Mouse (Mus musculus) limb, embryonic 12.5 days (tissue): Measurements from ENCODE around the gene Retsat. TPM values are rescaled to one million over a fixed set of nuclear protein-coding genes. Genes with fewer than 3 reads are reported as not detected.
A peak's percentile ranks its signal among the peaks of the same experiment; 100 is the strongest.

Experiments
- ATAC-seq: fragments of 200-750 bp; cut with Nextera tagmentation; 2 replicates; pipeline ENCODE4 v1.8.0; 2017; ENCODE audit warnings: low read depth, moderate TSS enrichment; ENCODE audit not compliant: insufficient number of reproducible peaks, insufficient read depth, low FRiP score, low TSS enrichment
- H3K27ac ChIP-seq: fragments of 300-500 bp; sonication (generic); 2 replicates; pipeline ENCODE4 v1.5.1; 2016; ENCODE audit warnings: mild to moderate bottlenecking, moderate library complexity
- H3K27me3 ChIP-seq: fragments of 300-500 bp; sonication (generic); 2 replicates; pipeline ENCODE4 v1.6.1; 2016; ENCODE audit warnings: mild to moderate bottlenecking, moderate library complexity
- H3K36me3 ChIP-seq: fragments of 300-500 bp; sonication (generic); 2 replicates; pipeline ENCODE4 v1.6.1; 2016; ENCODE audit warnings: mild to moderate bottlenecking, moderate library complexity
- H3K4me1 ChIP-seq: fragments of 300-500 bp; sonication (generic); replicated peaks from 2 replicates; pipeline ENCODE4 v1.6.1; 2016
- H3K4me2 ChIP-seq: fragments of 300-500 bp; sonication (generic); 2 replicates; pipeline ENCODE4 v1.6.1; 2016; ENCODE audit warnings: mild to moderate bottlenecking, moderate library complexity
- H3K4me3 ChIP-seq: fragments of 300-500 bp; sonication (generic); replicated peaks from 2 replicates; pipeline ENCODE4 v1.5.1; 2016; ENCODE audit warnings: mild to moderate bottlenecking
- H3K9ac ChIP-seq: fragments of 300-500 bp; sonication (generic); replicated peaks from 2 replicates; pipeline ENCODE4 v1.6.1; 2016; ENCODE audit warnings: mild to moderate bottlenecking, moderate library complexity
- H3K9me3 ChIP-seq: fragments of 300-500 bp; sonication (generic); 2 replicates; pipeline ENCODE4 v1.6.1; 2016; ENCODE audit warnings: mild to moderate bottlenecking, moderate library complexity
- WGBS: fragments of 180-500 bp; shearing (Covaris S2); methylation state at CpG from one replicate; pipeline ENCODE4 v1.1.7; 2016; 5-methylcytosine and 5-hydroxymethylcytosine counted together
- polyA plus RNA-seq: library from polyadenylated mRNA; unstranded; fragments of >200 nt; fragmentation: Nextera tagmentation; extraction: Ambion mirVana; gene quantifications from 2 replicates; pipeline ENCODE4 v1.2.1, GENCODE M21; 2016

Gene Retsat
- polyA plus RNA-seq, 1 experiment from 2014 or later, result 10.8 TPM

DNA sequence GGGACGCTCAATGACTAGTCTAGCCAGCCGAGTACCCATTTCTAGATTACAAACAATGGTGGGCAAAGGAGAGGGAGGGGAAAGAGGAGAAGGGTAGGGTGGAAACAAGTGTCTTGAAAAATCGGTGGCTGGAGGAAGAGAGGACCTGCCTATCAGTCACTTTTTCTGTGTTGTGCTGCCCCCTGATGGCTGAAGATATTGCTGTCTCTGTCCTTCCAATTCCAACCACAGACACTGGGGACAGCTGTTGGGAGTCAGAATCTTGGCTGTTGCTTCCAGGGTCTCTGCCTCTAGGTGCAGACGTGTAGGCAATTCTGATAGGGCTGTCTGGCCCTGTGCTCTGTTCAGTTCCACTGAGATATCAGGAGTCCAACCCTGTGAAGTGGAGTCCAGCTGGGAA is 32.2 kb upstream of the Retsat start:
- Histone ChIP-seq H3K27ac (no peak overlapping the region), H3K4me2 (no peak overlapping the region), H3K4me1 (peaks cover 15% of the 10 kb centered on the region), H3K36me3 (peaks cover 15% of the 10 kb centered on the region; the same call in 1 of the 2 replicates), H3K9ac (no peak overlapping the region), H3K9me3 (no peaks in the 10 kb centered on the region), H3K27me3 (no peaks in the 10 kb centered on the region; the same call in 1 of the 2 replicates), H3K4me3 (no peak overlapping the region)
- ATAC-seq, result peak; percentile 61
- 5% methylated on average over 4 of the region's 4 CpGs for WGBS

DNA sequence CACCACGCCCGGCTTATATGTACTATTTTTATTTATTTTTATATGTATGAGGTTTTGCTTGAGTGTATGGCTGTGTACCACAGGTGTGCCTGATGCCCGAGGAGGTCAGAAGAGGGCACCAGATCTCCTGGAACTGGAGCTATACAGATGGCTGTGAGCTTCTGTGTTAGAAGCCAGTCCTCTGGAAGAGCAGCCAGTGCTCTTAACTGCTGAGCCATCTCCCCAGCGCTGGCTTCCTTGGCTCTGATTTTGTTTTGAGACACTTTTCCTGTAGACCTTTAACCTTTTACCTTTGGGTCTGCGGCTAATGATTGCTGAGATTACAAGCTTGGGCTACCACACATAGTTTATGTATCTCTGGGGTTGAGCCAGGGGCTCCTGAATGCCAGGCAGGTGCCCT is 30.8 kb upstream of the Retsat start:
- Histone ChIP-seq H3K27me3 (no peaks in the 10 kb centered on the region; the same call in 1 of the 2 replicates), H3K9ac (no peak overlapping the region), H3K4me1 (peaks cover 14% of the 10 kb centered on the region), H3K9me3 (no peaks in the 10 kb centered on the region), H3K36me3 (peaks cover 15% of the 10 kb centered on the region; the same call in 1 of the 2 replicates), H3K27ac (no peak overlapping the region), H3K4me2 (no peak overlapping the region), H3K4me3 (no peak overlapping the region)
- WGBS, result 84% methylated on average over 5 of the region's 5 CpGs
- ATAC-seq, result no peak

GRCm38 (mm10) chr6:72568736-72569135 is 29.5 kb upstream of the Retsat start:
- no peak overlapping the region for H3K4me3 ChIP-seq
- H3K27ac ChIP-seq, result no peak overlapping the region
- H3K4me1 ChIP-seq, result peaks cover 5% of the 10 kb centered on the region; the same call in 1 of the 2 replicates
- H3K9me3 ChIP-seq, result no peaks in the 10 kb centered on the region
- WGBS, result 92% methylated on average over 10 of the region's 10 CpGs
- ATAC-seq, result no peak
- H3K4me2 ChIP-seq, result no peak overlapping the region
- H3K9ac ChIP-seq, result no peak overlapping the region
- no peaks in the 10 kb centered on the region; the same call in 1 of the 2 replicates for H3K27me3 ChIP-seq
- H3K36me3 ChIP-seq, result peaks cover 22% of the 10 kb centered on the region

GRCm38 (mm10) chr6:72570644-72571397 is 27.5 kb upstream of the Retsat start:
- H3K27ac ChIP-seq, result no peak overlapping the region
- peaks cover 26% of the 10 kb centered on the region for H3K36me3 ChIP-seq
- no peaks in the 10 kb centered on the region for H3K4me1 ChIP-seq
- 80% methylated on average over 10 of the region's 10 CpGs for WGBS
- no peak overlapping the region for H3K9ac ChIP-seq
- no peaks in the 10 kb centered on the region; the same call in 1 of the 2 replicates for H3K27me3 ChIP-seq
- no peak overlapping the region for H3K4me2 ChIP-seq
- H3K9me3 ChIP-seq, result no peaks in the 10 kb centered on the region
- no peak for ATAC-seq
- no peak overlapping the region for H3K4me3 ChIP-seq

DNA sequence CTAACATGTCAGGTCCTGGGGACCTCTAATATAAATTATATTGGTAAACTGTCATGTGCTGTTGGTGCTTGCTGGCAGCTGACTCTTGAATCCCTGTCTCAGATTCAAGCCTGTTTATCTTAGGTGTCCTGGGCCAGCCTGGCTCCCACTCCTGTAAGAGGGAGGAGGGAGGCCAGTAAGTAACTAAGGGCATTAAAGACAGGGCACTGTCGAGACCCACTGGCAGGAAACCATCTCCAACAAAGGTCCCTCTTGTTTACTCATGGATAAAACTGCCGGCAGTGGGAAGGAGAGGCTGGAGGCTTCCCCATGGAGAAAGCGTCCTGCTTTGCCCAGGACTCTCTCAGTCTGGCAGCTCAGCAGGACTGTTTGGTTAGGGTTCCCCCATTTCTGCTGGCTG is 26.4 kb upstream of the Retsat start:
- WGBS, result 54% methylated on average over 3 of the region's 3 CpGs
- Histone ChIP-seq H3K36me3 (peaks cover 33% of the 10 kb centered on the region), H3K9ac (no peak overlapping the region), H3K9me3 (no peaks in the 10 kb centered on the region), H3K4me3 (no peak overlapping the region), H3K27me3 (no peaks in the 10 kb centered on the region; the same call in 1 of the 2 replicates), H3K27ac (no peak overlapping the region), H3K4me1 (no peaks in the 10 kb centered on the region), H3K4me2 (no peak overlapping the region)
- ATAC-seq, result no peak

DNA sequence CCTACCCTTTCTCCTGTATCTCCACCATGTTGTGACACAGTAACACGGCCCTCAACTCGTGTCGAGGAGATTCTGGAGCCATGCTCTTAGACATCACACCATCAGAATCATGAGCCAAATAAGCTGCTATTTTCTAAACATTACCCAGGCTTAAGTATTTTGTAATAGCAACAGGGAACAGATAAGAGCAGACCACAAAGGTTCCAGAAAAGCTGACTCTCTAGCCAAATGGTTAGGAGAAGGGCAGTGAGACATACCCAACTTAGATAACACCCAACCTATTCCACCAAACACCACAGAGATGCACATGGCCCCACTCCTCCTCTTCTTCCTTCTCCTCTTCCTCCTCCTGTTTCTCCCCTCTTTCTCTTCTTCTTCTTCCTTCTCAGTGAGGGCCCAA is 22.2 kb upstream of the Retsat start:
- 93% methylated on average over 3 of the region's 3 CpGs for WGBS
- H3K27ac ChIP-seq, result no peak overlapping the region
- no peak overlapping the region for H3K9ac ChIP-seq
- H3K4me3 ChIP-seq, result no peak overlapping the region
- H3K4me1 ChIP-seq, result no peaks in the 10 kb centered on the region
- no peak for ATAC-seq
- H3K4me2 ChIP-seq, result no peak overlapping the region
- peaks cover 34% of the 10 kb centered on the region for H3K36me3 ChIP-seq
- no peaks in the 10 kb centered on the region for H3K27me3 ChIP-seq
- no peaks in the 10 kb centered on the region for H3K9me3 ChIP-seq

DNA sequence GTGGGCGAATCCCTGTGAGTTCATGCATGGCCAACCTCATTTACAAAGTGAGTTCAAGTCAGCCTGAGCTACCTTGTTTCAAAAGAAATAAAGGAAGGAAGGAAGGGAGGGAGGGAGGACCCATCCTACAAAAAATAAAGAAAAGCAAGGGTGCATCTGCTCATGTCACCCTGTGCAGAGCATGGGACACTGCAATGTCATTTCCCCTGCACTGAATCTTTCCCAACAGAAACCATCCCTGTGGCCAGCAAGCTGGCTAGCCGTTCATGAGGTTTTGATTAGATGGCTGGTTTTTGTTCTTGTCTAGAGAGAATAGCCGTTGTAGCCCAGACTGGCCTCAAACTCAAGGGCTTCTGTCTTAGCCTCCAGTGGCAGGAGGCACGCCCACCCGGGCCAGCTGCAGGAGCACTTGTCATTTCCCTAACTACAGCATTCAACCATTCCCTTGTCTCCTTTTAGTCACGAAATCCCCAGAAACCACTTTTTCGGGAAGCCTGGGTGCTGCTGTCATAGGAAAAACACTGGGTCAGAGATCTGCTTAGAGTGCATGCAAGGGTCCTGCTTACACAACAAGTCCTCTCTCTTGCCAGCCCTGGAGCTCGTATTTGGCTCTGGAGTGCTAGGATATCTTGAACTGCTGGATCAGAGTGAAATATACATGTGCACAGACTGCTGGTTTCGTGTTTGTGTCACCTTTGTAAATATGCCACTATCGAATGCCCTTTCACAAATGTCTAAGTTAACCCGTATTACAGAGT is 16.5 kb upstream of the Retsat start:
- Histone ChIP-seq H3K27me3 (no peaks in the 10 kb centered on the region), H3K4me3 (no peak overlapping the region), H3K9ac (no peak overlapping the region), H3K36me3 (peaks cover 33% of the 10 kb centered on the region), H3K9me3 (no peaks in the 10 kb centered on the region), H3K4me1 (no peaks in the 10 kb centered on the region), H3K27ac (no peak overlapping the region), H3K4me2 (no peak overlapping the region)
- 75% methylated on average over 11 of the region's 11 CpGs for WGBS
- no peak for ATAC-seq

- WGBS, result 85% methylated on average over 4 of the region's 4 CpGs
- no peaks in the 10 kb centered on the region for H3K4me1 ChIP-seq
Observed at GRCm38 (mm10) chr6:72583211-72583839, 14.9 kb upstream of the Retsat start.

DNA sequence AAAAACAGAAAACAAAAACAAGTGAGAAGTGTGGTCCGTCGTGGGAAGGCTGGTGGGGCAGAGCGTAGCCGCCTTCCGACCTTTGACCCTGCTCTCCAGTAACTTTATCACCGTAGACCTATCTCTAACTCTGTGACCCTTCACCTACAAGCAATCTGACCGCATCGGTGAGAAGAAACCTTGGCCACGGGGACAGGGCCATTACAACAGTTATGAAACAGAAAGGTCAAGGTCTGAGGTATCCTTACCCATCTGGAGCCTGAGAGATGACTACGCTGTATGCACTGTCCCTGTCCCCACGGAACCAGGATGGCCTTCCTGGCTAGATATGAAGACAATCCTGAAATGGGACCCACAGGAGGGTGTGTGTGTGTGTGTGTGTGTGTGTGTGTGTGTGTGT is 14.1 kb upstream of the Retsat start:
- peaks cover 31% of the 10 kb centered on the region for H3K36me3 ChIP-seq
- H3K4me3 ChIP-seq, result no peak overlapping the region
- H3K9me3 ChIP-seq, result no peaks in the 10 kb centered on the region
- no peak for ATAC-seq
- no peaks in the 10 kb centered on the region for H3K27me3 ChIP-seq
- no peak overlapping the region for H3K4me2 ChIP-seq
- 90% methylated on average over 11 of the region's 11 CpGs for WGBS
- H3K27ac ChIP-seq, result no peak overlapping the region
- H3K4me1 ChIP-seq, result no peaks in the 10 kb centered on the region
- no peak overlapping the region for H3K9ac ChIP-seq

More at GRCm38 (mm10) chr6:72583211-72583839, 14.9 kb upstream of the Retsat start:
- no peak overlapping the region for H3K27ac ChIP-seq
- no peaks in the 10 kb centered on the region for H3K9me3 ChIP-seq
- H3K4me2 ChIP-seq, result no peak overlapping the region
- no peak for ATAC-seq
- no peaks in the 10 kb centered on the region for H3K27me3 ChIP-seq
- peaks cover 31% of the 10 kb centered on the region for H3K36me3 ChIP-seq
- H3K9ac ChIP-seq, result no peak overlapping the region
- no peak overlapping the region for H3K4me3 ChIP-seq

DNA sequence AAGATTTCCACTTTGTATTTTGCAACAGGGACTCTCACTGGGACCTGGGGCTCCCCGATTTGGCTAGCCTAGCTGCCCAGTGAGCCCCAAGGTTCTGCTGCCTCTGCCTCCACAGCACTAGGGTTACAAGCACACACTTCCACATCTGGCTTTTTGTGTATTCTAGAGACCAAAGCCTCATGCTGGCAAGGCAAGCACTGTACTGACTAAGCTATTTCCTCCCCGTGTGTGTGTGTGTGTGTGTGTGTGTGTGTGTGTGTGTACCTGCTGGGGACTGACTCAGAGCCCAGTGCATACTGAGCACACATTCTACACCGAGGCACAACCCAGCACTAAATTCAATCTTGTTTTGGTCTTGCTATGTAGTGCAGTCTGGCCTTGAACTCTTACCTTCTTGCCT is 11.6 kb upstream of the Retsat start:
- H3K27ac ChIP-seq, result no peak overlapping the region
- H3K4me3 ChIP-seq, result no peak overlapping the region
- WGBS, result 82% methylated on average over 3 of the region's 3 CpGs
- H3K4me1 ChIP-seq, result no peaks in the 10 kb centered on the region
- no peak overlapping the region for H3K4me2 ChIP-seq
- no peak for ATAC-seq
- H3K36me3 ChIP-seq, result peaks cover 24% of the 10 kb centered on the region
- H3K9me3 ChIP-seq, result no peaks in the 10 kb centered on the region
- no peak overlapping the region for H3K9ac ChIP-seq
- no peaks in the 10 kb centered on the region for H3K27me3 ChIP-seq

- no peak for ATAC-seq
- Histone ChIP-seq H3K36me3 (peaks cover 24% of the 10 kb centered on the region), H3K9ac (no peak overlapping the region), H3K9me3 (no peaks in the 10 kb centered on the region), H3K27ac (no peak overlapping the region), H3K4me2 (no peak overlapping the region), H3K27me3 (no peaks in the 10 kb centered on the region), H3K4me3 (no peak overlapping the region), H3K4me1 (no peaks in the 10 kb centered on the region)
Observed at GRCm38 (mm10) chr6:72588307-72588706, 10.0 kb upstream of the Retsat start.
